In the genomic region with DNA sequence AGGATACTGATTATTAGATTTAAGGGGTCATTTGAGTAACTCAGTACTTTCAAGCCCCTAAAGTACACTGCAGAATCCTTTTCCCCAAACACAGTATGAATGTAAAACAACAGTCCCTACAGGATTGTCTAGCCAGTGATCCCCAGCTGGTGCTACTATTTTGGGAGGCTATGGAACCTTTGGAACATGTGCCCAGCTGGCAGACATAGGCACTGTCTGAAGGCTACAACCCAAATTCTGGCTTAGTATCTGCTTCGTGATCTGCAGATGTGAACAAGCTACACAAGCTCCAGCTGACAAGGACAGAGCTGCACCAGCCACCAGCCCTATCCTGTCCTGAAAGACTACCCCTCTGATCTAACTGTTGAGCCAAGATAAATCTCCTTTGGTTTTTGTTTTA, we compare ENCODE assay signal across 28 mouse cellular contexts. TPM values are rescaled to one million over a fixed set of nuclear protein-coding genes. Genes with fewer than 3 reads are reported as not detected.
A peak's percentile ranks its signal among the peaks of the same experiment; 100 is the strongest.
DNase-seq lines count a peak whose midpoint lies in the region; ATAC-seq and TF ChIP-seq lines count a peak whose summit lies in the region.
"Had no signal": no experiment of that assay in that cellular context is flagged by ENCODE, and none has a peak within 500 bp of the region (broad histone marks: within the 10 kb centered on the region; RNA-seq: fewer than 3 reads in every experiment).

No protein-coding gene starts in this region.

- no peak overlapping the region for H3K4me3 ChIP-seq in lung, postnatal 0 days (ENCODE audit: low read depth, low read length)
- no peak overlapping the region for H3K4me3 ChIP-seq in forebrain, embryonic 13.5 days
- H3K4me3 ChIP-seq: embryonic facial prominence, embryonic 12.5 days; embryonic facial prominence, embryonic 15.5 days; forebrain, embryonic 15.5 days; heart, embryonic 12.5 days; heart, embryonic 15.5 days; hindbrain, embryonic 10.5 days; hindbrain, embryonic 13.5 days; intestine, embryonic 15.5 days had no signal

- DNase-seq in gastrocnemius, adult 18-20 months (ENCODE audit: low spot score): peak; percentile 52
- DNase-seq in gastrocnemius, postnatal 36 days: no peak
- peak; percentile 93 for DNase-seq in heart, adult 11 months
- no peak for DNase-seq in heart, postnatal 25 days (ENCODE audit: low spot score)
- peak; percentile 33 to 34 for DNase-seq in heart, postnatal 10 days
- DNase-seq in heart, adult 9 months (ENCODE audit: low spot score in 2 of 2): no peak
- no peak for DNase-seq in lung, postnatal 0 days (ENCODE audit: low spot score)
- DNase-seq: adrenal gland, postnatal 10 days; adrenal gland, postnatal 36 days; cerebellum, adult 11 months; cerebellum, adult 2 months; cerebellum, adult 9-11 months; cerebellum, postnatal 25 days; heart, postnatal 14 days; kidney, adult 11 months; kidney, adult 8-10 months had no signal

- peaks cover 8% of the 10 kb centered on the region; the same call in 1 of the 2 replicates for H3K4me1 ChIP-seq in lung, postnatal 0 days (ENCODE audit: insufficient read depth, low read depth, low read length)
- H3K4me1 ChIP-seq in forebrain, embryonic 13.5 days: peaks cover 22% of the 10 kb centered on the region

- intact Hi-C loops in gastrocnemius, postnatal 36 days (cut with DNase I): no loop called here
- intact Hi-C loops in heart, postnatal 25 days (cut with DNase I): no loop called here
- intact Hi-C loops in heart, postnatal 10 days (cut with DNase I): no loop called here

- WGBS in lung, postnatal 0 days: 82% methylated on average over 1 of the region's 1 CpGs
- WGBS in forebrain, embryonic 13.5 days: 86% methylated on average over 1 of the region's 1 CpGs

- no peaks in the 10 kb centered on the region for H3K27me3 ChIP-seq in lung, postnatal 0 days (replicated peaks; ENCODE audit: insufficient read depth, low read length)
- H3K27me3 ChIP-seq in forebrain, embryonic 13.5 days: no peaks in the 10 kb centered on the region
- H3K27me3 ChIP-seq: embryonic facial prominence, embryonic 12.5 days; embryonic facial prominence, embryonic 15.5 days; forebrain, embryonic 15.5 days; heart, embryonic 12.5 days; heart, embryonic 15.5 days; hindbrain, embryonic 13.5 days; intestine, embryonic 15.5 days had no signal

- no peak overlapping the region for H3K27ac ChIP-seq in lung, postnatal 0 days (ENCODE audit: low read length)
- H3K27ac ChIP-seq in forebrain, embryonic 13.5 days: no peak overlapping the region
- H3K27ac ChIP-seq: embryonic facial prominence, embryonic 12.5 days; embryonic facial prominence, embryonic 15.5 days; forebrain, embryonic 15.5 days; heart, embryonic 15.5 days; hindbrain, embryonic 10.5 days; hindbrain, embryonic 13.5 days; intestine, embryonic 15.5 days had no signal

- H3K9ac ChIP-seq in lung, postnatal 0 days (replicated peaks; ENCODE audit: low read depth): no peak overlapping the region
- no peak overlapping the region for H3K9ac ChIP-seq in forebrain, embryonic 13.5 days
- H3K9ac ChIP-seq: embryonic facial prominence, embryonic 12.5 days; embryonic facial prominence, embryonic 15.5 days; forebrain, embryonic 15.5 days; heart, embryonic 12.5 days; heart, embryonic 15.5 days; hindbrain, embryonic 13.5 days; intestine, embryonic 15.5 days had no signal

- H3K36me3 ChIP-seq in lung, postnatal 0 days (ENCODE audit: insufficient read depth, low read length): peaks cover 2% of the 10 kb centered on the region; the same call in 1 of the 2 replicates
- peaks cover 14% of the 10 kb centered on the region for H3K36me3 ChIP-seq in forebrain, embryonic 13.5 days (ENCODE audit: poor library complexity, severe bottlenecking)
- H3K36me3 ChIP-seq: forebrain, embryonic 15.5 days; hindbrain, embryonic 13.5 days; intestine, embryonic 15.5 days had no signal

- no peak for TF ChIP-seq EP300 in lung, postnatal 0 days (IDR thresholded peaks at IDR 0.05)

- no peak for ATAC-seq in lung, postnatal 0 days
- ATAC-seq in forebrain, embryonic 13.5 days: no peak
- ATAC-seq: activated CD4-positive, CD25-positive, alpha-beta regulatory T cell, adult 4 months; forebrain, embryonic 15.5 days; hindbrain, embryonic 16.5 days; intestine, embryonic 15.5 days had no signal

- no peaks in the 10 kb centered on the region for H3K9me3 ChIP-seq in lung, postnatal 0 days (ENCODE audit: low read length)
- H3K9me3 ChIP-seq in forebrain, embryonic 13.5 days (replicated peaks): no peaks in the 10 kb centered on the region
- H3K9me3 ChIP-seq: embryonic facial prominence, embryonic 12.5 days; embryonic facial prominence, embryonic 15.5 days; forebrain, embryonic 15.5 days; heart, embryonic 12.5 days; heart, embryonic 15.5 days; hindbrain, embryonic 10.5 days; hindbrain, embryonic 13.5 days; intestine, embryonic 15.5 days had no signal

- no peak for TF ChIP-seq CTCF in lung, postnatal 0 days (IDR thresholded peaks at IDR 0.05)

- no peak overlapping the region for H3K4me2 ChIP-seq in lung, postnatal 0 days (replicated peaks; ENCODE audit: low read depth, low read length)
- H3K4me2 ChIP-seq in forebrain, embryonic 13.5 days: no peak overlapping the region
- H3K4me2 ChIP-seq: embryonic facial prominence, embryonic 12.5 days; embryonic facial prominence, embryonic 15.5 days; forebrain, embryonic 15.5 days; heart, embryonic 12.5 days; heart, embryonic 15.5 days; hindbrain, embryonic 13.5 days; intestine, embryonic 15.5 days had no signal

RNA-seq across cellular contexts. Expression of a gene that starts 2.8 kb away (rescaled TPM):
- total RNA-seq in gastrocnemius, adult 18-20 months (2021): under 1 TPM; 0.34 to 0.38 TPM
- total RNA-seq in gastrocnemius, postnatal 36 days (2021): under 1 TPM; 0.42 to 0.54 TPM
- 1 to 10 TPM; 1.1 to 1.3 TPM for total RNA-seq in heart, postnatal 25 days (2021)
- 1 to 10 TPM; 1.2 TPM for total RNA-seq in heart, postnatal 10 days (2021)
- polyA plus RNA-seq in lung, postnatal 0 days (2015; fragmentation: Nextera tagmentation; extraction: Ambion mirVana): 0.37 and 0.41 TPM in 2 replicates
- 0.55 and 0.61 TPM in 2 replicates for polyA plus RNA-seq in forebrain, embryonic 13.5 days (2015; fragmentation: Nextera tagmentation; extraction: Ambion mirVana)
- total RNA-seq: common myeloid progenitor, adult 5-6 weeks had no signal

RNA-seq across cellular contexts. Expression of a gene that starts 3.1 kb away (rescaled TPM):
- total RNA-seq in gastrocnemius, adult 18-20 months (2021): 10 to 100 TPM; 57.4 to 66.2 TPM
- 10 to 100 TPM; 56.9 to 61.8 TPM for total RNA-seq in gastrocnemius, postnatal 36 days (2021)
- 10 to 100 TPM; 24.6 to 25.2 TPM for total RNA-seq in heart, postnatal 25 days (2021)
- total RNA-seq in heart, postnatal 10 days (2021): 10 to 100 TPM; 33.5 to 34.1 TPM
- polyA plus RNA-seq in lung, postnatal 0 days (2015; fragmentation: Nextera tagmentation; extraction: Ambion mirVana): 43.9 and 46.1 TPM in 2 replicates
- 51.0 and 57.7 TPM in 2 replicates for polyA plus RNA-seq in forebrain, embryonic 13.5 days (2015; fragmentation: Nextera tagmentation; extraction: Ambion mirVana)

RNA-seq across cellular contexts. Expression of a gene that starts 19.8 kb away (rescaled TPM):
- 1 to 10 TPM; 5.7 to 8.1 TPM for total RNA-seq in gastrocnemius, adult 18-20 months (2021)
- 1 to 10 TPM; 7.4 to 7.6 TPM for total RNA-seq in gastrocnemius, postnatal 36 days (2021)
- total RNA-seq in heart, postnatal 25 days (2021): 10 to 100 TPM; 15.3 to 16.2 TPM
- total RNA-seq in heart, postnatal 10 days (2021): 10 to 100 TPM; 27.6 to 29.5 TPM
- polyA plus RNA-seq in lung, postnatal 0 days (2015; fragmentation: Nextera tagmentation; extraction: Ambion mirVana): 81.2 and 85.6 TPM in 2 replicates
- 222 and 225 TPM in 2 replicates for polyA plus RNA-seq in forebrain, embryonic 13.5 days (2015; fragmentation: Nextera tagmentation; extraction: Ambion mirVana)

RNA-seq across cellular contexts. Expression of a gene that starts 25.4 kb away (rescaled TPM):
- total RNA-seq in gastrocnemius, adult 18-20 months (2021): 1 to 10 TPM; 1.3 to 1.7 TPM
- total RNA-seq in gastrocnemius, postnatal 36 days (2021): 1 to 10 TPM; 1.6 to 3.1 TPM
- total RNA-seq in heart, postnatal 25 days (2021): 1 to 10 TPM; 2.4 TPM
- total RNA-seq in heart, postnatal 10 days (2021): 10 to 100 TPM; 16.8 to 20.7 TPM
- 12.5 and 14.5 TPM in 2 replicates for polyA plus RNA-seq in lung, postnatal 0 days (2015; fragmentation: Nextera tagmentation; extraction: Ambion mirVana)
- polyA plus RNA-seq in forebrain, embryonic 13.5 days (2015; fragmentation: Nextera tagmentation; extraction: Ambion mirVana): 189 and 190 TPM in 2 replicates

RNA-seq across cellular contexts. Expression of a gene that starts 25.7 kb away (rescaled TPM):
- 1 to 10 TPM; 8.4 TPM for total RNA-seq in gastrocnemius, adult 18-20 months (2021)
- total RNA-seq in gastrocnemius, postnatal 36 days (2021): 1 to 10 TPM; 6.1 to 9.7 TPM
- 10 to 100 TPM; 19.8 to 20.2 TPM for total RNA-seq in heart, postnatal 25 days (2021)
- 10 to 100 TPM; 16.5 to 20.8 TPM for total RNA-seq in heart, postnatal 10 days (2021)
- 22.5 and 25.1 TPM in 2 replicates for polyA plus RNA-seq in lung, postnatal 0 days (2015; fragmentation: Nextera tagmentation; extraction: Ambion mirVana)
- 33.0 and 37.8 TPM in 2 replicates for polyA plus RNA-seq in forebrain, embryonic 13.5 days (2015; fragmentation: Nextera tagmentation; extraction: Ambion mirVana)

Comparison
In these comparisons a context has a peak if more than half of its experiments do, and no peak if none do; other contexts are left out.
1. DNase-seq: peak in gastrocnemius, adult 18-20 months (single experiment), heart, adult 11 months (single experiment) and heart, postnatal 10 days (2 of 2); none in gastrocnemius, postnatal 36 days (0 of 2), heart, postnatal 25 days (single experiment), heart, adult 9 months (0 of 2) and lung, postnatal 0 days (single experiment).